Mouse (Mus musculus) CH12.LX (cell line): ENCODE measurements at regions not wholly inside any gene's neighbourhood (a gene's known extent, or its start where the extent isn't known, plus 50 kb on each side); places are given as distances from the start of the nearest gene placed in this dataset.
"Not testable (repeated sequence)": the region's sequence is repeated elsewhere in the genome, so short reads cannot be mapped to it uniquely, and the experiment has no call there.

Source experiments
- DNase-seq: peaks from one replicate; pipeline ENCODE4 v3.0.0-alpha.2; 2013; ENCODE audit errors: extremely low read depth
- H3K27ac ChIP-seq: 2 replicates; pipeline ENCODE4 v1.5.1; 2012; ENCODE audit warnings: low read depth, mild to moderate bottlenecking, control low read depth, moderate library complexity; ENCODE audit not compliant: insufficient read depth
- H3K27me3 ChIP-seq: replicated peaks from 2 replicates; pipeline ENCODE3; 2012; ENCODE audit warnings: inconsistent platforms
- H3K36me3 ChIP-seq, 2 experiments: replicated peaks in 1 of 2; 2 replicates each; pipeline versions ENCODE3 to v1.6.1; 2012; ENCODE audit warnings: inconsistent platforms in 1 of 2, low read length in 1 of 2, mild to moderate bottlenecking in 1 of 2, mixed read lengths in 1 of 2, moderate library complexity in 1 of 2; ENCODE audit not compliant: control insufficient read depth in 1 of 2, insufficient read depth in 1 of 2
- H3K4me1 ChIP-seq, 2 experiments: 2 replicates each; pipeline ENCODE4 v1.6.1; 2012; ENCODE audit warnings: inconsistent platforms in 1 of 2, moderate library complexity in 1 of 2; ENCODE audit not compliant: insufficient read depth in 2 of 2, control insufficient read depth in 1 of 2
- H3K4me2 ChIP-seq: 2 replicates; pipeline ENCODE4 v1.6.1; 2012; ENCODE audit warnings: low read depth, mild to moderate bottlenecking, control low read depth; ENCODE audit not compliant: poor library complexity, insufficient read depth, severe bottlenecking
- H3K4me3 ChIP-seq, 3 experiments: fragments of 150-350 bp in 1 of 3; sonication (generic) in 1 of 3; replicated peaks in 1 of 3; 2 replicates each; pipeline versions ENCODE3 to v1.5.1; 2011 to 2012; ENCODE audit warnings: low read depth in 2 of 3, low read length in 2 of 3, mild to moderate bottlenecking in 2 of 3, moderate library complexity in 2 of 3, control low read depth in 1 of 3, improper control_type of control experiment in 1 of 3, inconsistent platforms in 1 of 3, mixed read lengths in 1 of 3; ENCODE audit not compliant: poor library complexity in 1 of 3
- H3K79me2 ChIP-seq: replicated peaks from 2 replicates; pipeline ENCODE4 v1.6.1; 2012; ENCODE audit warnings: mild to moderate bottlenecking, moderate library complexity; ENCODE audit not compliant: control insufficient read depth, poor library complexity, insufficient read depth, severe bottlenecking; ENCODE audit errors: extremely low read depth
- H3K9ac ChIP-seq: 2 replicates; pipeline ENCODE4 v1.6.1; 2012; ENCODE audit warnings: low read depth, mild to moderate bottlenecking, control low read depth, moderate library complexity; ENCODE audit not compliant: insufficient read depth
- H3K9me3 ChIP-seq: replicated peaks from 2 replicates; pipeline ENCODE3; 2012; ENCODE audit warnings: low read length, inconsistent platforms, mixed read lengths
- CHD2 ChIP-seq: IDR thresholded peaks from 2 replicates; pipeline ENCODE4 v1.6.1; 2011; ENCODE audit warnings: low read length, improper control_type of control experiment
- E2F4 ChIP-seq: IDR thresholded peaks from 2 replicates; pipeline ENCODE4 v1.6.1; 2011; ENCODE audit warnings: low read depth, low read length, improper control_type of control experiment; ENCODE audit not compliant: insufficient replicate concordance
- ELF1 ChIP-seq: IDR thresholded peaks from 2 replicates; pipeline ENCODE4 v1.6.1; 2014; ENCODE audit warnings: low read depth, mild to moderate bottlenecking, inconsistent platforms, low read length, improper control_type of control experiment
- EP300 ChIP-seq: IDR thresholded peaks from 2 replicates; pipeline ENCODE4 v1.6.1; 2011; ENCODE audit warnings: low read length, improper control_type of control experiment
- ETS1 ChIP-seq: conservative IDR thresholded peaks from 2 replicates; pipeline ENCODE4 v1.6.1; 2012; ENCODE audit warnings: low read depth, mild to moderate bottlenecking, inconsistent platforms, low read length, improper control_type of control experiment, moderate library complexity
- JUND ChIP-seq: conservative IDR thresholded peaks from 2 replicates; pipeline ENCODE4 v1.6.1; 2011; ENCODE audit warnings: low read depth, low read length, improper control_type of control experiment
- KAT2A ChIP-seq: IDR thresholded peaks from 2 replicates; pipeline ENCODE4 v1.6.1; 2012; ENCODE audit warnings: low read length, improper control_type of control experiment, inconsistent platforms; ENCODE audit not compliant: insufficient replicate concordance
- MAX ChIP-seq: IDR thresholded peaks from 2 replicates; pipeline ENCODE4 v1.6.1; 2011; ENCODE audit warnings: low read length, improper control_type of control experiment
- MXI1 ChIP-seq: IDR thresholded peaks from 2 replicates; pipeline ENCODE4 v1.6.1; 2011; ENCODE audit warnings: mild to moderate bottlenecking, low read depth, low read length, improper control_type of control experiment
- PAX5 ChIP-seq: IDR thresholded peaks from 2 replicates; pipeline ENCODE4 v1.6.1; 2012; ENCODE audit warnings: low read length, inconsistent platforms, mixed read lengths
- POLR2A ChIP-seq: IDR thresholded peaks from 2 replicates; pipeline ENCODE4 v1.6.1; 2011; ENCODE audit warnings: low read depth, mild to moderate bottlenecking, improper control_type of control experiment, low read length
- RAD21 ChIP-seq: IDR thresholded peaks from 2 replicates; pipeline ENCODE4 v1.6.1; 2011; ENCODE audit warnings: low read depth, mild to moderate bottlenecking, low read length, improper control_type of control experiment, moderate library complexity
- SMC3 ChIP-seq: IDR thresholded peaks from 2 replicates; pipeline ENCODE4 v1.6.1; 2011; ENCODE audit warnings: low read depth, low read length, improper control_type of control experiment
- TBP ChIP-seq: conservative IDR thresholded peaks from 2 replicates; pipeline ENCODE4 v1.6.1; 2011; ENCODE audit warnings: low read depth, low read length, improper control_type of control experiment
- TCF12 ChIP-seq: IDR thresholded peaks from 2 replicates; pipeline ENCODE4 v1.6.1; 2014; ENCODE audit warnings: low read depth, mild to moderate bottlenecking, inconsistent platforms, low read length, improper control_type of control experiment
- ZKSCAN1 ChIP-seq: IDR thresholded peaks from 2 replicates; pipeline ENCODE4 v1.6.1; 2012; ENCODE audit warnings: low read depth, inconsistent platforms, low read length, improper control_type of control experiment, borderline replicate concordance
- dilution Hi-C: fragments of 300-500 bp; cut with MboI; formaldehyde crosslinking; loops from 2 replicates; pipeline ENCODE4 v1.14.3; 2020; ENCODE audit warnings: low sequenced_read_pairs; ENCODE audit not compliant: extremely low pct_unique_long_range_greater_than_20kb, extremely low pct_ligation_motif_present
- in situ Hi-C: fragments of 300-500 bp; cut with MboI; formaldehyde crosslinking; loops from 3 replicates; pipeline ENCODE4 v1.14.3; 2019; ENCODE audit warnings: low sequenced_read_pairs, low pct_ligation_motif_present, low pct_unique_long_range_greater_than_20kb, mixed read lengths

DNA sequence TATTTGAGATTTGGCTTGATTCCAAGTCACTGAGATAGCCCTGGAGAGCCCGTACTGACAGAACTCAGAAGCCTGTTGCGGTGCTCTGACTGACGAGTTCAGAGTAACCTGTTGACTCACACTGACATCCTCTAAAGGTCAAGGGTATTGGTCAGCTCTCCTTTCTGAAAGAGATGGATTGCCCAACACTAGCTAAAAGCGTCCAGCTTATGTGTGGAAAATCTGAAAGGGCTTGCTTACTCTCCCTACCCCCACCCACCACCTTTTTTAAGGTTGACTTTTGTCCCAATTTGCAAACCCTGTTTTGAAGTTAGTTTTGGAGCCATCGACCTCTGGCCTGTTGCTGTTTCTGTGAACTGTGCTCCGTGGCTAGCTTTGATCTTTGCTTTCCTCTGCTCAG is 92.4 kb upstream of the Palmd start:
- no peak for TF ChIP-seq TCF12
- no peak for TF ChIP-seq SMC3
- no peak for TF ChIP-seq KAT2A
- TF ChIP-seq ELF1: no peak
- TF ChIP-seq MAX: no peak
- no peak for TF ChIP-seq MXI1
- TF ChIP-seq ETS1: no peak
- TF ChIP-seq TBP: no peak
- TF ChIP-seq RAD21: no peak
- TF ChIP-seq CHD2: no peak
- no peak for TF ChIP-seq E2F4
- TF ChIP-seq EP300: no peak
- TF ChIP-seq PAX5: no peak
- no peak for TF ChIP-seq POLR2A
- no peak for TF ChIP-seq JUND
- H3K4me2 ChIP-seq: no peak overlapping the region
- H3K79me2 ChIP-seq: no peaks in the 10 kb centered on the region
- no peaks in the 10 kb centered on the region for H3K27me3 ChIP-seq
- H3K9me3 ChIP-seq: no peaks in the 10 kb centered on the region
- dilution Hi-C loops (no loop called here), in situ Hi-C loops (no loop called here)
- no peaks in the 10 kb centered on the region for H3K4me1 ChIP-seq
- H3K4me3 ChIP-seq: no peak overlapping the region
- no peak overlapping the region for H3K9ac ChIP-seq
- H3K27ac ChIP-seq: no peak overlapping the region
- no peaks in the 10 kb centered on the region for H3K36me3 ChIP-seq
- DNase-seq: no peak

DNA sequence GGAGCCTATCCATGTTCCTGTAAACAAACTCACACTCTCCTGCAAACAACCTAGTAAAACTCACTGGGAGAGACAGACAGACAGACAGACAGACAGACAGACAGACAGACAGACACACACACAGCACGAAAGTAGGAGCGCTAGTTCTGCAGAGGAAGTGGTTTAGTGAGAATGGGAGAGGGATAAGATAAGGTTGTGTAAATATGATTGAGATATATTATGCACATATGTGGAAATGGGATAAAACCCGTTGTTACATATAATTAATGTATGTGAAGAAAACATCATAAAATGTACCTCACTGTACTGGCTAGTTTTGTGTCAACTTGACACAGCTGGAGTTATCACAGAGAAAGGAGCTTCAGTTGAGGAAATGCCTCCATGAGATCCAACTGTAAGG is 85.9 kb upstream of the Palmd start:
- H3K27me3 ChIP-seq, H3K9ac ChIP-seq, dilution Hi-C loops, H3K79me2 ChIP-seq, H3K4me3 ChIP-seq, H3K9me3 ChIP-seq, H3K27ac ChIP-seq, H3K4me2 ChIP-seq, DNase-seq, in situ Hi-C loops, H3K36me3 ChIP-seq: not testable (repeated sequence)
- peaks cover 0 to 20% of the 10 kb centered on the region in 2 experiments; a peak in 2 of 4 replicates for H3K4me1 ChIP-seq

DNA sequence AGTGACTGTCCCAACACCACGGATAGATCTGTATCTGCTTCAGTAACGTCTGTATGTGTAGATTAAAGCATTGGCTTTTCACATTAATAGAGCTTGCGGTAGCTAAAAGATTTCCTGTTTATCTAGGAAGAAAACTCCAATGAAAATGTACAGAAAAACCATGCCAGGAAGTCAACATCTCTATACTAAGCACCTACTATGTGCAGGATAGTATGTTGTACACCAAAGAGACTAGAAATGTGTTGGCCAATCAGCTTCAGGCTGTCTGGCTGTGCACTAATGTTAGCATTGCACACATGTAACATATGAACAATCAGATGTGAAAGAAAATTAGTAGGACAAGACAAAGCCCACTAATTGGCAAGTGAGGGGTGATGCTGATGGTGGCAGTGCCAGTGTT is 82.6 kb upstream of the Palmd start:
- Histone ChIP-seq H3K4me3 (no peak overlapping the region), H3K36me3 (no peaks in the 10 kb centered on the region), H3K9me3 (no peaks in the 10 kb centered on the region)
- TF ChIP-seq TBP (no peak), MAX (no peak), ZKSCAN1 (peak; percentile 89)
- TF ChIP-seq, all 38 proteins: peak for 1
- Histone ChIP-seq H3K79me2 (no peaks in the 10 kb centered on the region), H3K27me3 (no peaks in the 10 kb centered on the region), H3K4me1 (peaks cover 3 to 25% of the 10 kb centered on the region in 2 experiments; a peak in 3 of 4 replicates), H3K9ac (no peak overlapping the region), H3K27ac (no peak overlapping the region), H3K4me2 (no peak overlapping the region)
- in situ Hi-C loops (no loop called here), dilution Hi-C loops (no loop called here)
- no peak for DNase-seq
